Mouse (Mus musculus) left cerebral cortex, adult 2 months (tissue): ENCODE measurements around the gene Arl15. TPM values are rescaled to one million over a fixed set of nuclear protein-coding genes. Genes with fewer than 3 reads are reported as not detected.

ENCODE experiments used
- DNase-seq, 2 experiments: peaks; one replicate each; pipeline ENCODE4 v3.0.0; 2021 to 2022; ENCODE audit warnings: low spot score in 2 of 2, mixed read lengths in 1 of 2; ENCODE audit errors: extremely low spot score in 1 of 2
- H3K27ac ChIP-seq: fragments of 200-600 bp; 2 replicates; pipeline ENCODE4 v1.8.1; 2022
- H3K4me3 ChIP-seq: fragments of 200-600 bp; 2 replicates; pipeline ENCODE4 v1.8.1; 2022
- CTCF ChIP-seq: fragments of 200-600 bp; IDR thresholded peaks from 2 replicates; pipeline ENCODE4 v1.8.1; 2022; ENCODE audit warnings: antibody characterized with exemption, mild to moderate bottlenecking, moderate library complexity
- intact Hi-C: fragments of 180-260 bp; cut with DNase I; formaldehyde crosslinking; loops from one replicate; pipeline ENCODE4 v1.15.1; 2025
- total RNA-seq, 2 experiments: library from RNA; stranded (reverse); gene quantifications; 2 replicates each; pipeline ENCODE4 v1.2.3; 2021

Arl15 gene
- total RNA-seq, 2 experiments from 2014 or later: 34.2 to 35.5 TPM

GRCm38 (mm10) chr13:113852376-113852666 is 58.0 kb downstream of the Arl15 start:
- DNase-seq: no peak
- TF ChIP-seq CTCF: no peak
- intact Hi-C loops: no loop called here
- Histone ChIP-seq H3K4me3 (no peak overlapping the region), H3K27ac (peak overlapping the region; percentile 25; the same call in 1 of the 2 replicates)

DNA sequence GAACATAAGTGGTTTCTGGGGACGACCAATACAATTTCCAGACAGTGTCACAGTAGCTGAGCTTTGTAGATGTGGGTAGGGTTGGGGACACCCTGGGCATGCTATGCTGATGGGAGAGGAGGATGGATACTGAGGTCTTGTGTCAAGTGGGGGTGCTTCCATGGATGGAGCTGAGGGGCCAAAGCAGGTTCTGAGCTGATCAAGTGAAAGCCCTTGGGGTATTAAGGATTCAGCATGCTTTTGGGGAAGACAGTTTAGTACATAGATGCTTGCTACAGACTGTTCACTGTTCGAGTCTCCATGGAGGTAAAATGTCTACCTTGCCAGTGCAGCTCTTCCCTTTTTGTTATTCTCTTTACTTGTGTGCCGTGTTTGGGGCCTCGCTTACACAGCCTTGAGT is 59.8 kb downstream of the Arl15 start:
- TF ChIP-seq CTCF: no peak
- no peak for DNase-seq
- H3K27ac ChIP-seq: no peak overlapping the region
- H3K4me3 ChIP-seq: no peak overlapping the region
- intact Hi-C loops: no loop called here

- intact Hi-C loops: no loop called here
- no peak overlapping the region for H3K4me3 ChIP-seq
- no peak for DNase-seq
- no peak overlapping the region for H3K27ac ChIP-seq
- TF ChIP-seq CTCF: no peak
These were observed 60.4 kb downstream of the Arl15 start for GRCm38 (mm10) chr13:113854551-113855312.

GRCm38 (mm10) chr13:113856946-113857345 is 62.6 kb downstream of the Arl15 start:
- TF ChIP-seq CTCF: no peak
- Histone ChIP-seq H3K27ac (no peak overlapping the region), H3K4me3 (no peak overlapping the region)
- no peak for DNase-seq
- intact Hi-C loops: no loop called here

- TF ChIP-seq CTCF: no peak
- Histone ChIP-seq H3K4me3 (no peak overlapping the region), H3K27ac (no peak overlapping the region)
- DNase-seq: no peak
- intact Hi-C loops: no loop called here
These were observed 64.5 kb downstream of the Arl15 start for GRCm38 (mm10) chr13:113858667-113859391.

- DNase-seq: no peak
- Histone ChIP-seq H3K4me3 (no peak overlapping the region), H3K27ac (no peak overlapping the region)
- intact Hi-C loops: no loop called here
- no peak for TF ChIP-seq CTCF
These were observed 65.1 kb downstream of the Arl15 start for GRCm38 (mm10) chr13:113859392-113859776.

DNA sequence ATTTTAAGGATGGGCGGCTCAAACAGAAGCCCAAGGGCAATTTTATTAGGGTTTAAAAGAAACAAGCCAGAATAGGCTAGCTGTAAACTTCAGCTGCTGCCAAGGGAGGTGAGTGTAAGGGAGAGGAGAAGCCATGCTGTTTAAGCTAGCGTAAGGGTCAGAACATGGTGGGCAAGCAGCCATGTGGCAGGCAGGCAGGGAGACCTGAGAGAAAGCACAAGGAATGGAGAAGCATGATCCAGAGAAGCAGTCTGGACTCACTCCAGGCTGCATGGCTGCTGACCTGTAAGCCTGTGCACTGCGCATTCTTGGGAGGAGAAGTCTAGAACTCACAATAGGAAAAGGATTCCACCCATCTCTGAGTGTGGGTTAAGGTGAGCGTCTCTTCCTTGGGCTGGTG is 66.5 kb downstream of the Arl15 start:
- no peak for TF ChIP-seq CTCF
- H3K4me3 ChIP-seq: no peak overlapping the region
- intact Hi-C loops: no loop called here
- H3K27ac ChIP-seq: no peak overlapping the region
- no peak for DNase-seq

- intact Hi-C loops: no loop called here
- no peak overlapping the region for H3K27ac ChIP-seq
- no peak for DNase-seq
These were observed 66.9 kb downstream of the Arl15 start for GRCm38 (mm10) chr13:113861231-113861630.

GRCm38 (mm10) chr13:113862951-113863350 is 68.6 kb downstream of the Arl15 start:
- TF ChIP-seq CTCF: no peak
- Histone ChIP-seq H3K4me3 (no peak overlapping the region), H3K27ac (no peak overlapping the region)
- DNase-seq: no peak
- intact Hi-C loops: no loop called here

More at GRCm38 (mm10) chr13:113861231-113861630, 66.9 kb downstream of the Arl15 start:
- H3K4me3 ChIP-seq: no peak overlapping the region
- no peak for TF ChIP-seq CTCF

DNA sequence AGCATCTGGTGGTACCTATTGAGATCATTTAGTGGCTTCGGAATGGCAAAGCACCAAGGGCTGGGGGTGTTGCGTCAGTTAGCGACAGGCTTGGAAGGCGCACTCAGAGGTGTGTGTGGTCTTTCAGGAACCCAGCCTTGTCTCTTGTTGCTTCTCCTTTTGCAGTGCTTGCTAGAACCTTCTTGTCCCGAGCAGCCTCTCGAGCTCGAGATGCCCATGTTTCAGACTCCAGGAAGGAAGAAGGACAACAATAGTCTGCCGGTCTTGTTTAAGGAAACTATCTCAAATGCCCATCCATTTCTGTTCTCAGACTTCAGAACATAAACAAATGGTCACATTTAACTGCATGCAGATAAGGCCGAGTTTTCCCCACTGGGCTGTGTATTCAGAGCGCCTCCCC is 69.4 kb downstream of the Arl15 start:
- DNase-seq: no peak
- intact Hi-C loops: loop anchor here (2.0 kb wide), 1 partner anchor 225 kb away; no protein-coding TSS in a partner anchor
- Histone ChIP-seq H3K27ac (no peak overlapping the region), H3K4me3 (no peak overlapping the region)
- TF ChIP-seq CTCF: no peak

- Histone ChIP-seq H3K4me3 (no peak overlapping the region), H3K27ac (no peak overlapping the region)
- no peak for TF ChIP-seq CTCF
- no peak for DNase-seq
- intact Hi-C loops: loop anchor here (2.0 kb wide), 1 partner anchor 225 kb away; no protein-coding TSS in a partner anchor
These were observed 70.0 kb downstream of the Arl15 start for GRCm38 (mm10) chr13:113864278-113864677.

GRCm38 (mm10) chr13:113864893-113865292 is 70.6 kb downstream of the Arl15 start:
- DNase-seq: peak; percentile 40 to 68
- peak; percentile 85 for TF ChIP-seq CTCF
- intact Hi-C loops: loop anchor here (1.0 to 5.0 kb wide), 4 partner anchors 71 to 598 kb away; partner anchors contain the start of gene Arl15
- Histone ChIP-seq H3K27ac (no peak overlapping the region), H3K4me3 (no peak overlapping the region)
